In genomic region chr14:52700851-52701250, GRCm38 (mm10) we compare ENCODE assay signal across 8 mouse cellular contexts.
A peak's percentile ranks its signal among the peaks of the same experiment; 100 is the strongest.
DNase-seq lines count a peak whose midpoint lies in the region; ATAC-seq lines count a peak whose summit lies in the region.
"Not testable (repeated sequence)": the region's sequence is repeated elsewhere in the genome, so short reads cannot be mapped to it uniquely, and the experiment has no call there.

No protein-coding gene starts in this region.

- H3K4me3 ChIP-seq in liver, embryonic 11.5 days (ENCODE audit: low read depth, low read length), result not testable (repeated sequence)

- not testable (repeated sequence) for H3K4me1 ChIP-seq in liver, embryonic 11.5 days (replicated peaks; ENCODE audit: control insufficient read depth, insufficient read depth, low read length)

- not testable (repeated sequence) for H3K9ac ChIP-seq in liver, embryonic 11.5 days (ENCODE audit: low read depth, low read length)

- H3K9me3 ChIP-seq in liver, embryonic 11.5 days (ENCODE audit: control insufficient read depth, low read length), result not testable (repeated sequence)

- not testable (repeated sequence) for H3K27me3 ChIP-seq in liver, embryonic 11.5 days (replicated peaks; ENCODE audit: control insufficient read depth, insufficient read depth, low read length)

- not testable (repeated sequence) for H3K36me3 ChIP-seq in liver, embryonic 11.5 days (ENCODE audit: control insufficient read depth, insufficient read depth, low read length)

- not testable (repeated sequence) for H3K4me2 ChIP-seq in liver, embryonic 11.5 days

- peak; percentile 13 for DNase-seq in 416B (ENCODE audit: low read depth)
- not testable (repeated sequence) for DNase-seq in liver, embryonic 11.5 days (ENCODE audit: low spot score)

- 46% methylated on average over 1 of the region's 1 CpGs for WGBS in liver, embryonic 11.5 days

- peak; percentile 47 for ATAC-seq in CD4-positive, CD25-positive, alpha-beta regulatory T cell, adult 4 months
- ATAC-seq in common myeloid progenitor, adult 5-6 weeks (replicated peaks; ENCODE audit: low read depth, poor library complexity, severe bottlenecking), result peak; percentile 100
- ATAC-seq in granulocyte monocyte progenitor cell, adult 5-6 weeks (replicated peaks; ENCODE audit: poor library complexity, severe bottlenecking), result peak; percentile 73
- peak; percentile 98 to 100 for ATAC-seq in hematopoietic stem cell, adult 5-6 weeks (replicated peaks in 1 of 2; ENCODE audit: insufficient read depth in 1 of 2, low FRiP score in 2 of 2, low TSS enrichment in 1 of 2, low read depth in 1 of 2, poor library complexity in 2 of 2, severe bottlenecking in 2 of 2)
- 0 out of 2 replicates have a peak, but pooled peaks have one; percentile 51 for ATAC-seq in liver, embryonic 11.5 days (replicated peaks; ENCODE audit: low FRiP score)
- peak; percentile 91 for ATAC-seq in megakaryocyte progenitor cell, adult 5-6 weeks (replicated peaks; ENCODE audit: poor library complexity)
- ATAC-seq in megakaryocyte-erythroid progenitor cell, adult 5-6 weeks (replicated peaks; ENCODE audit: low FRiP score, low TSS enrichment, poor library complexity, severe bottlenecking), result peak; percentile 68

- not testable (repeated sequence) for H3K27ac ChIP-seq in liver, embryonic 11.5 days (ENCODE audit: low read depth, low read length)

Comparison
In these comparisons a context has a peak if more than half of its experiments do, and no peak if none do; other contexts are left out.
1. ATAC-seq: peak in every context shown above with its lines; median percentile 100 in common myeloid progenitor, adult 5-6 weeks; 99 in hematopoietic stem cell, adult 5-6 weeks; 91 in megakaryocyte progenitor cell, adult 5-6 weeks; 73 in granulocyte monocyte progenitor cell, adult 5-6 weeks; 68 in megakaryocyte-erythroid progenitor cell, adult 5-6 weeks; 51 in liver, embryonic 11.5 days; 47 in CD4-positive, CD25-positive, alpha-beta regulatory T cell, adult 4 months.